Mouse (Mus musculus) liver, postnatal 0 days (tissue): ENCODE measurements at regions not wholly inside any gene's neighbourhood (a gene's known extent, or its start where the extent isn't known, plus 50 kb on each side); places are given as distances from the start of the nearest gene placed in this dataset.

Experiments
- ATAC-seq: fragments of 200-750 bp; cut with Nextera tagmentation; 2 replicates; pipeline ENCODE4 v1.8.0; 2017; ENCODE audit warnings: mild to moderate bottlenecking, moderate library complexity
- DNase-seq: peaks from one replicate; pipeline ENCODE4 v3.0.0-alpha.2; 2016
- H3K27ac ChIP-seq: fragments of 300-500 bp; sonication (generic); 2 replicates; pipeline ENCODE4 v1.5.1; 2014; ENCODE audit warnings: antibody characterized with exemption, moderate library complexity, mild to moderate bottlenecking, low read depth
- H3K27me3 ChIP-seq: fragments of 300-500 bp; sonication (generic); 2 replicates; pipeline ENCODE4 v1.6.1; 2014; ENCODE audit warnings: low read length, control low read depth, mixed read lengths; ENCODE audit not compliant: insufficient read depth
- H3K36me3 ChIP-seq: fragments of 300-500 bp; sonication (generic); replicated peaks from 2 replicates; pipeline ENCODE4 v1.6.1; 2014; ENCODE audit warnings: mild to moderate bottlenecking, control low read depth, low read length, moderate library complexity, mixed read lengths; ENCODE audit not compliant: insufficient read depth
- H3K4me1 ChIP-seq: fragments of 300-500 bp; sonication (generic); 2 replicates; pipeline ENCODE4 v1.6.1; 2014; ENCODE audit warnings: antibody characterized with exemption, mild to moderate bottlenecking, control low read depth; ENCODE audit not compliant: insufficient read depth
- H3K4me2 ChIP-seq: fragments of 300-500 bp; sonication (generic); 2 replicates; pipeline ENCODE4 v1.6.1; 2014; ENCODE audit warnings: low read depth, mild to moderate bottlenecking, low read length, moderate library complexity, mixed read lengths
- H3K4me3 ChIP-seq: fragments of 300-500 bp; sonication (generic); 2 replicates; pipeline ENCODE4 v1.5.1; 2014; ENCODE audit warnings: low read depth, low read length
- H3K9ac ChIP-seq: fragments of 300-500 bp; sonication (generic); replicated peaks from 2 replicates; pipeline ENCODE4 v1.6.1; 2014; ENCODE audit warnings: mild to moderate bottlenecking, moderate library complexity
- H3K9me3 ChIP-seq: fragments of 300-500 bp; sonication (generic); 2 replicates; pipeline ENCODE4 v1.6.1; 2016; ENCODE audit warnings: mild to moderate bottlenecking, control low read depth, low read length, mixed read lengths
- CTCF ChIP-seq: sonication (generic); IDR thresholded peaks from 2 replicates; pipeline ENCODE4 v1.5.1; 2016; ENCODE audit warnings: antibody characterized with exemption, low read depth
- EP300 ChIP-seq: IDR thresholded peaks from 2 replicates; pipeline ENCODE4 v1.6.1; 2016; ENCODE audit warnings: antibody characterized with exemption, low read depth, mild to moderate bottlenecking
- WGBS: fragments of 180-500 bp; shearing (Covaris S2); extraction: QIAGEN DNeasy Blood & Tissue Kit; methylation state at CpG from one replicate; pipeline ENCODE4 v1.1.7; 2014; ENCODE audit not compliant: insufficient replicate concordance; 5-methylcytosine and 5-hydroxymethylcytosine counted together

GRCm38 (mm10) chr7:72938842-72939241, 436.5 kb upstream of the Rgma start:
- ATAC-seq (no peak), DNase-seq (no peak)
- H3K4me3 ChIP-seq: no peak overlapping the region
- no peaks in the 10 kb centered on the region for H3K27me3 ChIP-seq
- no peak overlapping the region for H3K9ac ChIP-seq
- no peaks in the 10 kb centered on the region for H3K36me3 ChIP-seq
- no peaks in the 10 kb centered on the region for H3K9me3 ChIP-seq
- no peak overlapping the region for H3K4me2 ChIP-seq
- TF ChIP-seq EP300 (no peak), CTCF (no peak)
- no peak overlapping the region for H3K27ac ChIP-seq
- 54% methylated on average over 2 of the region's 2 CpGs for WGBS
- H3K4me1 ChIP-seq: no peaks in the 10 kb centered on the region

GRCm38 (mm10) chr7:72947531-72947930, 427.8 kb upstream of the Rgma start:
- no peak for TF ChIP-seq EP300
- TF ChIP-seq CTCF: no peak
- Histone ChIP-seq H3K36me3 (no peaks in the 10 kb centered on the region), H3K27me3 (no peaks in the 10 kb centered on the region), H3K4me3 (no peak overlapping the region), H3K4me2 (no peak overlapping the region), H3K9ac (no peak overlapping the region), H3K4me1 (no peaks in the 10 kb centered on the region), H3K27ac (no peak overlapping the region), H3K9me3 (no peaks in the 10 kb centered on the region)
- WGBS: 61% methylated on average over 1 of the region's 1 CpGs
- ATAC-seq (no peak), DNase-seq (no peak)

GRCm38 (mm10) chr7:72948026-72948425, 427.3 kb upstream of the Rgma start:
- Histone ChIP-seq H3K27me3 (no peaks in the 10 kb centered on the region), H3K36me3 (no peaks in the 10 kb centered on the region), H3K4me1 (no peaks in the 10 kb centered on the region), H3K9me3 (no peaks in the 10 kb centered on the region), H3K4me2 (no peak overlapping the region), H3K27ac (no peak overlapping the region), H3K9ac (no peak overlapping the region), H3K4me3 (no peak overlapping the region)
- ATAC-seq (no peak), DNase-seq (no peak)
- no peak for TF ChIP-seq EP300
- no peak for TF ChIP-seq CTCF
- WGBS: 58% methylated on average over 5 of the region's 5 CpGs

- H3K9ac ChIP-seq: no peak overlapping the region
- 29% methylated on average over 3 of the region's 3 CpGs for WGBS
- no peaks in the 10 kb centered on the region for H3K9me3 ChIP-seq
- H3K4me2 ChIP-seq: no peak overlapping the region
- no peak for DNase-seq
- H3K36me3 ChIP-seq: no peaks in the 10 kb centered on the region
- ATAC-seq: no peak
- TF ChIP-seq CTCF (no peak), EP300 (no peak)
- no peaks in the 10 kb centered on the region for H3K27me3 ChIP-seq
- no peaks in the 10 kb centered on the region for H3K4me1 ChIP-seq
- H3K27ac ChIP-seq: no peak overlapping the region
- no peak overlapping the region for H3K4me3 ChIP-seq
These were observed 426.6 kb upstream of the Rgma start for GRCm38 (mm10) chr7:72948666-72949065.

GRCm38 (mm10) chr7:72949886-72950285, 425.4 kb upstream of the Rgma start:
- ATAC-seq (no peak), DNase-seq (no peak)
- no peaks in the 10 kb centered on the region for H3K9me3 ChIP-seq
- no peak overlapping the region for H3K9ac ChIP-seq
- no peak for TF ChIP-seq EP300
- no peak for TF ChIP-seq CTCF
- no peak overlapping the region for H3K4me3 ChIP-seq
- H3K27me3 ChIP-seq: no peaks in the 10 kb centered on the region
- H3K4me2 ChIP-seq: no peak overlapping the region
- WGBS: 61% methylated on average over 7 of the region's 7 CpGs
- no peaks in the 10 kb centered on the region for H3K36me3 ChIP-seq
- H3K27ac ChIP-seq: no peak overlapping the region
- no peaks in the 10 kb centered on the region for H3K4me1 ChIP-seq

GRCm38 (mm10) chr7:72957674-72958073, 417.6 kb upstream of the Rgma start:
- DNase-seq (no peak), ATAC-seq (no peak)
- 64% methylated on average over 4 of the region's 4 CpGs for WGBS
- Histone ChIP-seq H3K4me2 (no peak overlapping the region), H3K36me3 (no peaks in the 10 kb centered on the region), H3K27ac (no peak overlapping the region), H3K4me3 (no peak overlapping the region), H3K27me3 (no peaks in the 10 kb centered on the region), H3K9me3 (no peaks in the 10 kb centered on the region), H3K4me1 (no peaks in the 10 kb centered on the region), H3K9ac (no peak overlapping the region)
- no peak for TF ChIP-seq EP300
- TF ChIP-seq CTCF: no peak

- ATAC-seq: no peak
- no peak overlapping the region for H3K27ac ChIP-seq
These were observed 414.0 kb upstream of the Rgma start for GRCm38 (mm10) chr7:72961321-72961720.

More at GRCm38 (mm10) chr7:72961321-72961720, 414.0 kb upstream of the Rgma start:
- WGBS: 71% methylated on average over 4 of the region's 4 CpGs
- Histone ChIP-seq H3K4me3 (no peak overlapping the region), H3K36me3 (no peaks in the 10 kb centered on the region), H3K4me2 (no peak overlapping the region), H3K27me3 (no peaks in the 10 kb centered on the region), H3K9me3 (no peaks in the 10 kb centered on the region), H3K9ac (no peak overlapping the region), H3K4me1 (no peaks in the 10 kb centered on the region)
- DNase-seq: no peak
- TF ChIP-seq CTCF (no peak), EP300 (no peak)
